Mouse (Mus musculus): ENCODE measurements at regions not wholly inside any gene's neighbourhood (a gene's known extent, or its start where the extent isn't known, plus 50 kb on each side); places are given as distances from the start of the nearest gene placed in this dataset.

GRCm38 (mm10) chr9:100404426-100404825, 82.2 kb downstream of the Il20rb start:
- DNase-seq, result no peak

DNA sequence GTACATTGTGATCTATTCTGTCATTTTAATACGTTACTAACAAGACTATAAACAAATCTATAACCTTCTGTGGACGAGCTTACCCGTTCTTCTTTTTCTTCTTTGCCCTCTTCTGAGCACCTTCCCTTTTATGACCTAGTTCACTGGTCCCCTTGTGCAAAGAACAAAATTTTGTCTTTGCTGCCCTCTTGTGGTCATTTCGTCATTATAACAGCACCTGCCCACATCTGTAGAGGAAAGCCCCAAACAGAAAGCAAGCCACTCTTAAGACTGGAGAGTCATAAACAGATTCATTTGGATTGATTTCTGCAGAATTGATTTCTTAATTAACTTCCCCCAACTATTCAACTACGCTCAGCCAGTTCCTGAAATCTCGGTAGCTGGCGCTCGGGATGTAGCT, 86.2 kb downstream of the Il20rb start:
- no peak for DNase-seq

GRCm38 (mm10) chr9:100396340-100396910, 90.2 kb downstream of the Il20rb start:
- no peak for DNase-seq

- peak; percentile 4 for DNase-seq
Measured at GRCm38 (mm10) chr9:100395711-100396110, 90.9 kb downstream of the Il20rb start.

- no peak for DNase-seq
Measured at GRCm38 (mm10) chr9:100394632-100395031, 92.0 kb downstream of the Il20rb start.

DNA sequence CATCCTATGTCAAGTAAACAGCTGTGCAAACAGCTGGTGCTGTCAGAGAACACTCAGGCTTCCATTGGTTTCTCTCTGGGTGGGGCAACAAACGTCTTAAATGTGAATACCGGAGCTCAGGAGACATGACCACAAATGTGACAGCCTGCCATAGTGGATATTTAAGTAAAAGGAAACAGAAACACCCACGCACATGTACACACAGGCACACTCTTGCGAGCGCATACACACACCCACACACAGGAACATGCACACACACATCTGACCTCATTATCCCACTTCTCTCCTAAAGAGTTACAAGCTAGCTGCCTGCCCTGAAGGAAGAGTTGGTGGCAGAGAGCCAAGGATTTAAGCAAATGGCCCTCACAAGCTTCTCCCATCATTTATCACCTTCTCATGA, 92.4 kb downstream of the Il20rb start:
- no peak for DNase-seq

- no peak for DNase-seq
Measured at GRCm38 (mm10) chr9:100392262-100392661, 94.3 kb downstream of the Il20rb start.

GRCm38 (mm10) chr9:100391566-100392213, 94.9 kb downstream of the Il20rb start:
- no peak for DNase-seq

DNA sequence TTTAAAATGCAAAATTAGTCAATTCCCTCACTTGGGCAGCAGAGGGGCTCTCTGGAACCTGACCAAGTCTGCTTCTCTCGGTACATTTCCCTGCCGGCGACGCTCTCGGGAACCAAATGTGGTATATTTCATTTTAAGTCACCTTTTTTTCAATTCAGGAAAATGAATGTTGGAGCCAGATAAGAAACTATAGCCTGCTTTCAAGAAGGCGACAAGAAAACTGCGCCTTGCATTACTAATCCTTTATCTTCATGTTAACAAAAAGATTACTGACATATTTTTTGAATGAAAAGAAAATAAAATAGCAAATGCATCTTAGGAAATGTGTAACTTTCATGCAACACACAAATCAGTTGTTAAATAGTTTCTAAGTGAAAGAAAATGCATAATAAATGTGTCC, 98.2 kb downstream of the Il20rb start:
- no peak for DNase-seq

GRCm38 (mm10) chr9:100387171-100387685, 99.4 kb downstream of the Il20rb start:
- DNase-seq, result no peak

DNA sequence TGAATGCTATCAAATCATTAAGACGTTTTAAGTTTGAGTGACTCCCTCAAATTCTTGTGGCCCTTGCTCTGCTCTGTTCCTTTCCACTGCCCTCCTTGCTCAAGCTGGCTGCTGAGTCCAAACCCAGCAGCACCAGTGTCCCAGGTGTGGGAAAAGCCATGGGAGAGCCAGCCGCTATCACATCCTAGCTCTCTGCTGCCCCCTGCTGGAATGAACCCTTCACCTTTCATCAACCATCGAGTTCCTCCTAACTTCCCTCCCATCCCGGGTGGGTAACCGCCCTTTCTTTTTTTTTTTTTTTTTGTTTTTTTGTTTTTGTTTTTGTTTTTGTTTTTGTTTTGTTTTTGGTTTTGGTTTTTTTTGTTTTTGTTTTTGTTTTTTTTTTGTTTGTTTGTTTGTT, 104.1 kb downstream of the Il20rb start:
- DNase-seq, result peak; percentile 5

GRCm38 (mm10) chr9:100369921-100370320, 116.7 kb downstream of the Il20rb start:
- DNase-seq, result no peak

DNA sequence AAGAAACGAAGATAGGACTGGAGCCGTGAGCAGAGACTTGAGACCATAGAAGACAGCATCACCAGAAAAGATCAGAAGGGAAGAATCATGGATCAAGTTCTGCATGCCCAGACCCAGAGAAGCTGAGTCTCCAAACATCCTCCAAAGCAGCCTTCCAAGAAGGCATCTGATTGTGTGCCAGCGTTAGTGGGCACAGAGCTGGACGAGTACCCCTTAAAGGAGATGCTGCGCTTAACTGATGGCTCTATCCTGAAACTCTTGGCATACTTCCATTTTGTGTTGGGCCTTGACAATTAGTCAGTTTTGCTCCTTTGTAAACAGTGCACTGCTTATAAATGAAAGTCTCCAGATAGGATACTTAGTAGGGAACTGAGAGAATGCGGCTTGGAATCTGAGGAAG, 119.8 kb downstream of the Il20rb start:
- no peak for DNase-seq

DNA sequence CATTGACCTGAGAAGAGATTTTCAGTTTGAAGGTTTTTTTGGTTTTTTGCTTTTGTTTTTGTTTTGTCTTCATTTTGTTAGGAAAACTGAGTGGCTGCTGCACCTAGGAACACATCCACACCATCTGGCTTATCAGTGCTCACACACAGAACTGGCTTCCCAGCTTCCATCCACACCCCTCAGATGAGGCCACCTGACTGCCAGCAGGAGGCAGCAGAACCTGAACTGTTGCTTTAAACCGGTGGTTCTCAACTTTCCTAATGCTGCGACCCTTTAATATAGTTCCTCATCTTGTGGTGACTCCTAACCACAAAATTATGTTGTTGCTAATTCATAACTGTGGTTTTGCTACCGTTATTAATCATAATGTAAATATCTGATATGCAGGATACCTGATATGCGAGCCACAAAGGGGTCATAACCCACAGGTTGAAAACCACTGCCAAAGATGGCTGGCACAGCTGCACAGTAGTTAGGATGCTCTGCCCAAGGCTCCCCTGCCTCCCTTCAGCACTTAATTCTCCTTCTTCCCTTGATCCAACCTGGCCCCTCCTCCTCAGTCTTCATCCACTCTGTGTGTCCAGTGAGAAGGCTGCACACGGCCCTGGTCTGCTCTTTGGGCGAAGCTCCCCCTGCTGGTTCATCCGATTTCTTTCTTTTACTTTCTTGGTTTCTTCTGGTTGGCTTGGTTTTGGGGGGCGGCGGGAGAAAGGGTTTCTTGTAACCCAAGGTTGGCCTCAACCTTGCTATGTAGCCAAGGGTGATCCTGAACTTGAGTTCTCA, 126.5 kb downstream of the Il20rb start:
- DNase-seq, result no peak

DNA sequence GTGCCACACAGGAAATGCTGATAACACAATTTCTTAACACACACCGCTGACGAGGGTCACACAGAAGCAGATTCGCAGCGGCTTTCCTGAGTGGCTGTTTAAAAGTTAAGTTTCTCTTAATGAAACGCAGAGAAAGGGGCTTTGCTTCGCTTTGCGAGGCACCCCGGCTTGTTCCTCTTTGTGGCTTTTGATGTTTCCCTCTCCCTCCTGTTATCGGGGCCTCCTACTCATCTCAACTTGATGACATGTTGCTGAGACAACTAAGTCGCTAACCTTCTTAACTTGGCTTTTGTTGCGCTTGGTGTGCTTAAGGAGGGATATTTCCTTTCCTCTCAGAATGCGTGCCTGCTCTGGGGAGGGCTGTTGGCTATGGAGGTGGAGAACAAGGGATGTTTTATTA, 129.0 kb downstream of the Il20rb start:
- no peak for DNase-seq

DNA sequence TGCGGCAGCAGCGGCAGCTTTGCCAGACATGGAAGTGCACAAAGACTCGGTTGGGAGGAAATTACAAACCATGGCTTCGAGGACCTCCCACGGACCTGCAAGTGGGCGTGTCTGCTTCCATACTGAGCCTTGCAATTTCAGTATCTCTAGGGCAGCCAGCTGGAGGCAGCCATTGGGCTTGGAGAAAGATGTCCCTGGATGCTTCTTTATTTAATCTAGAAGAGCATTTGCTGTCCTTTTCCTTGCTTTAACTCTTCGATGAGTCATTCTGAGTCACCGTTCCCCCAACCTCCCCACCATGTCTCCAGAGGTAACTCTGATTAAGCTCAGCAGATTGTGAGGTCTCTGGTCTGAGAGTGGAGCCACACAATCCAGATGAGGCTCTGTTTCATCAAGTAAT, 145.8 kb downstream of the Il20rb start:
- DNase-seq, result no peak

GRCm38 (mm10) chr9:100307765-100308164, 178.8 kb downstream of the Il20rb start:
- no peak for DNase-seq

DNA sequence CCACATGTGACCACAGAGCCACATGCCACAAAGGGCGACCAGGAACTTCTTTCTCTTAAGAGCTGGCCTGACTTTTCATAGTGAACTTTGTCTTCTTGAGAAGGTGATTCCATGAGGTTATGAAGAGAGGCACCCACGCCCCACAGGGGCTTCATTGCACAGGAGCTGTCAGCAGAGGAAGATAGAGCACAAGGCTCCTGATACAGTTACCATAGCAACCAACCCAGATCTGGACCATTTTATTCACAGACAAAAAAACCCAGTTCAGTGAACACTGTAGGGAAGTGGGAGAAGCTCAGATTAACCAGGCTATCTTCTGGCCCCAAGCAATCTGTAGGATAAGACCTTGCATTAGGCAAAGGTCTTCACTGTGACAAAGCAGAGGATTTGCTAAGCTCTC, 179.2 kb downstream of the Il20rb start:
- DNase-seq, result no peak

DNA sequence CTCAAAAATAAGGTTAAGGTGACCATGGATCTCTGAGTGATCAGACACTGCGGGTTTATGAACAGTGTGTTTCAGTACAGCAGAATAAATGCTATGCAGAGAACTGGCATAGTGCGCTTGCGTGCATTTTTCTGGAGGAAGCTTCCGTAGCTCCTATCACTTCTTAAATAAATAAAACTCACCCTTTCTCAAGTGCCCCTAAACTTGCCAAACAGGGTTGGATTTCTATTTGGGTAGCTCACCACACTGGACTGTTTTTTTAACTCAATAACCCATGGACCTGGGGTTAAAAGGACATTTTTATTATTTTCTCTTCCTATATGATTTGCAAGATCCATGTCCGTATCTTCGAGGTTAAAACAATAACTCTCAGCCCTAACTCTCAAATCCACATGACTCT, 182.8 kb downstream of the Il20rb start:
- DNase-seq, result no peak

DNA sequence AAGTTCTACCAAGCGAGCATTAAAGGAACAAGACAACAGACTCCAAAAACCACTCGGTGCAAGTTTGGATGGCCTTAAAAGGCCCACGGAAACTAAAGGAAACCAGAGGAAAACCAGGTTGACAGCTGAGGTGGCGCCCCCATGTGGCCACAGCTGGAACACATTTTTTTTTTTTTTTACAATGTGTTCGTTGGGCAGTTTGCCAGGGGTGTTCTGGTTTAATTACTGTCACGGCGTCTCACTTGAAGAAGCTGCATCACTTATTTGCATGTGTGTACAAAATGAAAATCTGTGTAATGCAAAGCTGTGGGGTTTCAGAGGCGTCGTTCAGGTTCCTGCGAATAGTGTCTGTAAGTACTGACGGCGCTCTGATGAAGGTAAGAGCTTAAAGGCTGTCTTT, 185.0 kb downstream of the Il20rb start:
- DNase-seq, result no peak

DNA sequence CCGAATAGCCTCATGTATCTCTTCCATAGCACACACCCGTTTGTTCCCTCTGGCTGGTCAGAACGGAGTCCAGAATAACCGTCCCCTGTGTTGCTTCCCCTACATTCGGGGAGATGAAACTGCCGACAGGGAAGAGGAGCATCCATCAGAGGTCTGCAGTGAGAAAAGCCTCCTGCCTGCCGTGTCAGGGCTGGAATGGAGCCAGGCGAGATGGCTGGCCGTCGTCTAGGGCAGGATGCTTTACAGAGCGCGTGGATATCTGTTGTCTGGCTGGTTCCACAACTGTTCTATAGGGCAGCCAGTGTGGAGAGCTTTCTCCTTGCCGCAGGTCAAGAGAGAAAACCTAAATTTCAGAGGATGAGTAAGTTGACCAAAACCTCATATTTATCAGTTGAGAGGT, 209.2 kb downstream of the Il20rb start:
- no peak for DNase-seq

- DNase-seq, result no peak
Measured at GRCm38 (mm10) chr9:100266528-100267387, 219.8 kb downstream of the Il20rb start.

GRCm38 (mm10) chr9:100252409-100252808, 234.2 kb downstream of the Il20rb start:
- DNase-seq, result no peak

Data from cerebellum, adult 11-12 months (tissue).